Mouse (Mus musculus) 416B (cell line): ENCODE measurements around the gene Izumo1r.

Source experiments
- DNase-seq: peaks from one replicate; pipeline ENCODE4 v3.0.0; 2011; ENCODE audit warnings: low read depth

Gene Izumo1r

GRCm38 (mm10) chr9:14866957-14867356 is 36.8 kb downstream of the Izumo1r start:
- DNase-seq: peak; percentile 46

- DNase-seq: no peak
These were observed 39.0 kb downstream of the Izumo1r start for GRCm38 (mm10) chr9:14864726-14865125.

GRCm38 (mm10) chr9:14863126-14863525 is 40.6 kb downstream of the Izumo1r start:
- no peak for DNase-seq

- DNase-seq: no peak
These were observed 43.7 kb downstream of the Izumo1r start, which contains the start of gene Gpr83 for GRCm38 (mm10) chr9:14859868-14860639. Gpr83 (plus strand) TSS chr9:14860210.

- DNase-seq: no peak
These were observed 45.0 kb downstream of the Izumo1r start for GRCm38 (mm10) chr9:14858782-14859181.

GRCm38 (mm10) chr9:14858170-14858706 is 45.5 kb downstream of the Izumo1r start:
- DNase-seq: no peak

GRCm38 (mm10) chr9:14856922-14857654 is 46.7 kb downstream of the Izumo1r start:
- peak; percentile 8 for DNase-seq

GRCm38 (mm10) chr9:14854585-14854984 is 49.2 kb downstream of the Izumo1r start:
- no peak for DNase-seq

GRCm38 (mm10) chr9:14848267-14848935 is 55.3 kb downstream of the Izumo1r start:
- no peak for DNase-seq

GRCm38 (mm10) chr9:14846428-14846827 is 57.3 kb downstream of the Izumo1r start:
- peak; percentile 67 for DNase-seq

GRCm38 (mm10) chr9:14843901-14844300 is 59.8 kb downstream of the Izumo1r start:
- DNase-seq: no peak

GRCm38 (mm10) chr9:14843311-14843857 is 60.4 kb downstream of the Izumo1r start:
- DNase-seq: no peak

- peak; percentile 40 for DNase-seq
These were observed 61.6 kb downstream of the Izumo1r start for GRCm38 (mm10) chr9:14841878-14842761.

- no peak for DNase-seq
These were observed 63.8 kb downstream of the Izumo1r start for GRCm38 (mm10) chr9:14839970-14840369.

GRCm38 (mm10) chr9:14839527-14839926 is 64.2 kb downstream of the Izumo1r start:
- no peak for DNase-seq
